Mouse (Mus musculus) E14TG2a.4 (cell line): ENCODE measurements at regions not wholly inside any gene's neighbourhood (a gene's known extent, or its start where the extent isn't known, plus 50 kb on each side); places are given as distances from the start of the nearest gene placed in this dataset.

Experiments
- CTCF ChIP-seq: conservative IDR thresholded peaks from 2 replicates; pipeline ENCODE4 v1.5.1; 2014; ENCODE audit warnings: low read length
- NANOG ChIP-seq: IDR thresholded peaks from 2 replicates; pipeline ENCODE4 v1.6.1; 2014; ENCODE audit warnings: borderline replicate concordance, low read length, mixed read lengths

DNA sequence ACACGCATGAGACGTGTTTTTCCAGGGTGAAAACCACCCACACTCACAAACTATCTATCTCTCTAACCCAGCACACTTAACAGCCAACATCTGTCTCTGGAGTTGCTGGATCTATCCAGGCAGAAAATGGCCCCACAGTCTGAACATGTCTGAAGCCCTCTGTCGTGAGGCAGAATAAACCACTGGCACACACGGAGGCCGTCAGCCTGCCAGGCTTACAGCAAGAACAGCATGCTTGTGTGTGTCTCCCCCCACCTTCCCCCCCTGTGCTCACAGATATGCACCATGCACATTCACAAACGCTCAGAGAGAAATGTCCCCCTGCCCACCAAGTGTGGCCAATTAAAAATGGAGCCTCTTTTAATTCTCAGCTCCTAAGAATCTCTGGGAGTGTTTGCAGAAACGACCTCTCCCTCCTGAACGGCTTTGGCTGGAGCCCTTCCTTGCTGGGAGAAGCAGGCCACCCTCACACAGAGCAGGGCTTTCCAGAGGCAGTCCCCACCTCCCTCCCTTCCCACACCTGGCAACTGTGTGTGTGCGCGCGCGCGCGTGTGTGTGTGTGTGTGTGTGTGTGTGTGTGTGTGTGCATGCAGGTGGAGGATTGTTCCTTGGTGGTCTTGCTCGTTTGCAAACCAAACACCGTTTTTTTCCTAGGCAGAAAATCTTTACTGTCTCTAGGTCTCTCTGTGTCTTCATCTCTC is 88.7 kb downstream of the Edn3 start:
- TF ChIP-seq CTCF (no peak), NANOG (no peak)
